Mouse (Mus musculus) megakaryocyte, embryonic 14.5 days (primary cell): ENCODE measurements at regions not wholly inside any gene's neighbourhood (a gene's known extent, or its start where the extent isn't known, plus 50 kb on each side); places are given as distances from the start of the nearest gene placed in this dataset.

ENCODE experiments used
- FLI1 ChIP-seq: IDR thresholded peaks from 2 replicates; pipeline ENCODE4 v1.6.1; 2012; ENCODE audit warnings: low read length, inconsistent platforms, mixed read lengths
- GATA1 ChIP-seq: IDR thresholded peaks from 3 replicates; pipeline ENCODE4 v1.6.1; 2012; ENCODE audit warnings: mixed read lengths, low read length, inconsistent platforms, borderline replicate concordance

DNA sequence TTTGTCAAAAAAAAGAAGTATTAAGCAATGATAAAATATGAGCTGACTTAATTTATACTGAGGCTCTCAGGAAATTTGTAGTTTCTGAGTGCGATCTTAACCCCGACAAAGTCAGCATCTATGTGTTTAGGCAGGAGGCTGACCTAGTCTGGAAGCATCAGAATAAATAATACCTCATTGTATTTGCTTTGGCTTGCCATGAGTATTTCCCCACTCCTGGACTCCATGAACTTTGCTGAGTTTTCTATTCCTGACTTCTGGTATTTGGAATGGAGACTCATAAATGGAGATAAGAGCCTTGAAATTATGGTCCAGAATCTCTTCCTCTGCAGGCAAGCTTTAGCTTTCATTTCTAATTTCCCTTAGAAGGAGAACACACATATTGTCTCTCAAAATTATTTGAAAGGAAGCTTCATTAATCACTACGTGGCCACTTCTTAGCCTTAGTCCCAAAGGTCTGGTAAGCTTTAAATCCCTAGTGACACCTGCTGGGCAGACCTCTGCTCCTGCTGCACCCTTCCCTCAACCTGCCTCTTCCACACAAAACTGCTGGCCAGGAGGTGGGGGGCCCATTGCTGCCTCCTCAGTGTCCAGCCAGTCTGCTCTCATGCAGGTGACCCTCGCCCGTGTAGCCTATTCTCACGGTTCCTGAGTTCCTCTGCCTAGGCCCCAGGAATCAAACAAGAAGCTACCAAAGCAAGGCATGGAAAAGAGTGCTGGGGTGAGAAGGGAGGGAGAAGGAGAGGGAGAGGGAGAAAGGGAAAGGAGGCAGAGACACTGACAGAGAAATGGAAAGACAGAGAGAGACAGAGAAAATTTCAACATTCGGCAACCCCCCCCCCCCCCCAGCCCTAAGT is 173.6 kb upstream of the Klf12 start:
- no peak for TF ChIP-seq GATA1
- TF ChIP-seq FLI1, result no peak
